Mouse (Mus musculus) embryonic fibroblast, embryonic 13.5 days (primary cell): ENCODE measurements around the gene Spag16. TPM values are rescaled to one million over a fixed set of nuclear protein-coding genes. Genes with fewer than 3 reads are reported as not detected.

ENCODE experiments used
- H3K27ac ChIP-seq: 2 replicates; pipeline ENCODE4 v1.5.1; 2012; ENCODE audit warnings: low read length, control low read depth, inconsistent platforms; ENCODE audit not compliant: insufficient read depth
- H3K4me1 ChIP-seq: 2 replicates; pipeline ENCODE4 v1.6.1; 2011; ENCODE audit warnings: low read length; ENCODE audit not compliant: control insufficient read depth, insufficient read depth
- H3K4me3 ChIP-seq: 2 replicates; pipeline ENCODE4 v1.5.1; 2011; ENCODE audit warnings: mild to moderate bottlenecking, control low read depth, low read length; ENCODE audit not compliant: insufficient read depth
- CTCF ChIP-seq: IDR thresholded peaks from 2 replicates; pipeline ENCODE4 v1.5.1; 2011; ENCODE audit warnings: mild to moderate bottlenecking, control low read depth, low read length, moderate library complexity, borderline replicate concordance; ENCODE audit not compliant: insufficient read depth
- POLR2A ChIP-seq: IDR thresholded peaks from 2 replicates; pipeline ENCODE4 v1.6.1; 2011; ENCODE audit warnings: low read depth, mild to moderate bottlenecking, control low read depth, low read length, moderate library complexity
- polyA plus RNA-seq: library from polyadenylated mRNA; stranded (reverse); fragments of >200 nt; gene quantifications from 2 replicates; pipeline ENCODE4 v1.2.4, GENCODE M21; 2011; ENCODE audit warnings: low read depth; ENCODE audit not compliant: missing spikeins, insufficient read length

Gene Spag16
- polyA plus RNA-seq, 1 experiment = not detected

- Histone ChIP-seq H3K27ac (no peak overlapping the region), H3K4me3 (no peak overlapping the region), H3K4me1 (no peaks in the 10 kb centered on the region)
- TF ChIP-seq CTCF = no peak
- TF ChIP-seq POLR2A = no peak
Measured at GRCm38 (mm10) chr1:70624803-70625460, 798.2 kb downstream of the Spag16 start.

GRCm38 (mm10) chr1:70652719-70653118, 825.9 kb downstream of the Spag16 start:
- Histone ChIP-seq H3K4me3 (no peak overlapping the region), H3K4me1 (no peaks in the 10 kb centered on the region), H3K27ac (no peak overlapping the region)
- TF ChIP-seq POLR2A = no peak
- TF ChIP-seq CTCF = no peak

- no peak overlapping the region for H3K4me3 ChIP-seq
- H3K27ac ChIP-seq = no peak overlapping the region
- TF ChIP-seq CTCF = no peak
- TF ChIP-seq POLR2A = no peak
- no peaks in the 10 kb centered on the region for H3K4me1 ChIP-seq
Measured at GRCm38 (mm10) chr1:70692529-70692928, 865.8 kb downstream of the Spag16 start.

GRCm38 (mm10) chr1:70700270-70700669, 873.5 kb downstream of the Spag16 start:
- H3K4me3 ChIP-seq = no peak overlapping the region
- H3K4me1 ChIP-seq = no peaks in the 10 kb centered on the region
- TF ChIP-seq POLR2A (no peak), CTCF (no peak)
- no peak overlapping the region for H3K27ac ChIP-seq

- TF ChIP-seq CTCF (no peak), POLR2A (no peak)
- H3K4me1 ChIP-seq = no peaks in the 10 kb centered on the region
- H3K27ac ChIP-seq = no peak overlapping the region
Measured at GRCm38 (mm10) chr1:70703934-70704333, 877.2 kb downstream of the Spag16 start.

GRCm38 (mm10) chr1:70705821-70706220, 879.1 kb downstream of the Spag16 start:
- Histone ChIP-seq H3K4me1 (no peaks in the 10 kb centered on the region), H3K4me3 (no peak overlapping the region), H3K27ac (no peak overlapping the region)
- TF ChIP-seq POLR2A = no peak
- TF ChIP-seq CTCF = no peak

More at GRCm38 (mm10) chr1:70703934-70704333, 877.2 kb downstream of the Spag16 start:
- H3K4me3 ChIP-seq = no peak overlapping the region

- TF ChIP-seq CTCF = no peak
- no peak for TF ChIP-seq POLR2A
Measured at GRCm38 (mm10) chr1:70725045-70725444, 898.3 kb downstream of the Spag16 start.

GRCm38 (mm10) chr1:70725655-70726066, 898.9 kb downstream of the Spag16 start, which contains the start of gene Vwc2l:
TSS of gene Vwc2l (plus strand) at chr1:70725715.
- H3K4me3 ChIP-seq = no peak within 1 kb of the TSS
- TF ChIP-seq CTCF (no peak), POLR2A (no peak)

More at GRCm38 (mm10) chr1:70725045-70725444, 898.3 kb downstream of the Spag16 start:
- Histone ChIP-seq H3K4me1 (no peaks in the 10 kb centered on the region), H3K27ac (no peak overlapping the region), H3K4me3 (no peak overlapping the region)

More at GRCm38 (mm10) chr1:70725655-70726066, 898.9 kb downstream of the Spag16 start, which contains the start of gene Vwc2l:
- H3K27ac ChIP-seq = no peak within 1 kb of the TSS
- H3K4me1 ChIP-seq = no peaks in the 10 kb centered on the region

Other genes with a start within 250 kb of the Spag16 start
- 11.1 and 13.0 TPM in 2 replicates for gene Ikzf2, start 139.7 kb upstream of the Spag16 start, polyA plus RNA-seq